Mouse (Mus musculus) left cerebral cortex, adult 18-20 months (tissue): ENCODE data around the gene Cpvl. TPM values are rescaled to one million over a fixed set of nuclear protein-coding genes. Genes with fewer than 3 reads are reported as not detected.

ENCODE experiments used
- DNase-seq, 2 experiments: peaks; one replicate each; pipeline ENCODE4 v3.0.0; 2021 to 2022; ENCODE audit warnings: low spot score in 2 of 2, mixed read lengths in 1 of 2
- total RNA-seq, 2 experiments: library from RNA; stranded (reverse); gene quantifications; 2 replicates each; pipeline ENCODE4 v1.2.3; 2021

Cpvl gene
- total RNA-seq, 2 experiments from 2014 or later, result not detected

GRCm38 (mm10) chr6:53937143-53938134 is 41.0 kb downstream of the Cpvl start:
- no peak for DNase-seq

DNA sequence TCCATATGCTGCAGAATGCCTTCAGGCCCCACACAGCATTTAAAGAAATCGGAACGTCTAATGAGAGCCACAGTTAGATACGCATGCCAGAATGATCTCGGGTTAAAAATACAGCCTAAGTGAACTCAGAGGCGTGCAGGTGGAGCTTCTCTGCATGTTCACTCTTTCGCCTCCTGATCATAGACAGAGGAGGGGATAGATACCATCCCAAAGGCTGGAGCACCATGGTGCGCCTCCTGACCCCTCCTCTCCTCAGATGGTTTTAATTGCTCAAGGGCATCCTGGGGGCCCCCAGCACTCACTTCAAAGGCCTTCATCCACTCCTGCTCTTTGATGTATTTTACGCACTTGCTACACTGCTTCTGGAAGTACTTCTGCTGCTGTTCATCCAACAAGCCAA is 46.9 kb downstream of the Cpvl start:
- DNase-seq, result no peak

DNA sequence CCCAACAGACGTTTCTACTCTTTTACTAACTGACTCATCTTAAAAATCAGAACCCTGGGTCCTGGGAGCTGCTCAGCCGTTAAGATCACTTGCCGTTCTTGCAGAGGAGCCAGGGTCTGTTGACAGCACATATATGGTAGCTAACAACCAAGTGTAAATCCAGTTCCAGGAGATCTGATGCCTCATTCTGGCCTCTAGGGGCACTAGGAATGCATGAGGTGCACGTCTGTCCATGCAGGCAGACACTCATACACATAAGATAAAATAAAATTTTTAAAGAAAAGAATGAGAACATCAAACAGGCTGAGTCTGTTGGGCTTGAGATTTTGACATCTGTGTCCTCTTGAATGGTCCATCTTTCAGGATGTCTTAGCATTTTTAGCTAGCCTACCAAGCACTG is 48.6 kb downstream of the Cpvl start:
- DNase-seq, result no peak

GRCm38 (mm10) chr6:53926197-53926596 is 52.3 kb downstream of the Cpvl start:
- no peak for DNase-seq

GRCm38 (mm10) chr6:53925192-53925591 is 53.3 kb downstream of the Cpvl start:
- DNase-seq, result no peak

DNA sequence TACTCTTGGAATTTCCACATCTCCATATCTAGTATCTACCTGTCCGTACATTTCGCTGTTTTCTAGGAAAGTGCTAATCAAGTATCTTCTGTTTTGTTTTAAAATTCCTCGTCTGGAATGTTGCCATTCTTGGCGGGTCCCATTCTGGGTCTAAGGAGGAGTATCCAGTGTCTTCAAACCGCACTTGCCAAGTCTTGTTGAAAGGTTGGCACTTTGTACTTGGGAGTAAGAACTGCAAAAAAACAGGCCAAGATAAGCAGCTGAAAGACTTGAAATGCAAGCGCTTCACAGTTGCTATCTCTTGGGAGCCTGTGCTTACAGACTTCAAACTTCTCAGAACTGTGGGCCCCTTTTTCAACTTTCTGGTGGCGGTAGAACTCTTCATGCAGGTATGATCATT is 58.4 kb downstream of the Cpvl start:
- no peak for DNase-seq

DNA sequence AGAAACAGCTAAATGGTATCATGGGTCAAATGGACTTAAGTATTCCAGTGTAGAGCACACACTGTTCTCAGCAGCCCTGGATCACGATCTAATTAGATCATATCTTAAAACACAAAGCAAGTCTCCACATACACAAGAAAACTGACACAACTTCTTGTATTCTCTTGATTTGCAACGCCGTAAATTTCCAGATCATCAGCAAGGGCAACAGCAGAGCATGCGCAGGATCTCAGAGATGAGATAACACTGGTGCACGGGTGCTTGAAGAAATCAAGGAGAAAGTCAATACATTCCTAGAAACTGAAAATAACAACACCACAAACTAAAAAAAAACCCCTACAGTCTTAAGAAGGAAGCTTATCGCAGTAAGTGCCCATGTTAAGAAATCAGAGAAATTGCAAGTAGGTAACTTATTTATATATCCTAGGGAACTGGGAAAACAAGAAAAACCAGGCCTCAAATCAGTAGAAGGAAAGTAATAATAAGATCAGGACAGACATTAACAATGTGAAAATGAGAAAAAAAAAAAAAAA is 61.4 kb downstream of the Cpvl start:
- no peak for DNase-seq

GRCm38 (mm10) chr6:53915347-53915746 is 63.1 kb downstream of the Cpvl start:
- no peak for DNase-seq

GRCm38 (mm10) chr6:53913151-53913550 is 65.3 kb downstream of the Cpvl start:
- DNase-seq, result no peak

DNA sequence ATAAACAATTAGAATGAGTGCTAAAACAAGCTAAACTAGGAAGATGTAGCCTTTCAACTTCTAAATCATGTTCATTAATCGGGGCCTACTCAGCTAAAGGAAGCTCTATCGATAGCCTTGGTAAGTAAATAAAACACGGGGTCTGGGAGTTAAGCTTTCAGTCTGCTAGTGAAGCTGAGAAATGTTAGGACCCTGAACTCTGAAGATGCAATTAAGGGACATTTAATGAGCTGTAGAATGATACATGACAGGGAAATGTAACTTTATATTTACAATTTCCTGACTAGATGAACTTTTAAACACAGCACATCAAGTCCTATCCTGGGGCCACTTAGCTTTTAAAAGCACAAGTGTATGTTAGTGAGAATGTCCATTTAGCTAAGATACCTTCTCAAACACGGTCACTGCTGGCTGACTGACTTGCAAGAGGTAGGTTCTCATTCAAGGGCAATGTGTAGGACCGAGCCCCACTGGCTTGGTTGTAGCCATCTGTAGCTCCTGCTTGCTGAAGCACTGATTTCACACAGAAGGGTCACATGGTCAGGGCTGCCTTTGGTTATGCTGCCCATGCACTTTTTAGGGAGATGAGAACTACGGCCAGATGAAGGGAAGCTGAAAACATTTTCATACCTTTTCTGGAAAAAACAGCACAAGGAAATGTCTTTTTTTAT is 66.2 kb downstream of the Cpvl start:
- DNase-seq, result no peak

GRCm38 (mm10) chr6:53909986-53910385 is 68.5 kb downstream of the Cpvl start:
- DNase-seq, result no peak

DNA sequence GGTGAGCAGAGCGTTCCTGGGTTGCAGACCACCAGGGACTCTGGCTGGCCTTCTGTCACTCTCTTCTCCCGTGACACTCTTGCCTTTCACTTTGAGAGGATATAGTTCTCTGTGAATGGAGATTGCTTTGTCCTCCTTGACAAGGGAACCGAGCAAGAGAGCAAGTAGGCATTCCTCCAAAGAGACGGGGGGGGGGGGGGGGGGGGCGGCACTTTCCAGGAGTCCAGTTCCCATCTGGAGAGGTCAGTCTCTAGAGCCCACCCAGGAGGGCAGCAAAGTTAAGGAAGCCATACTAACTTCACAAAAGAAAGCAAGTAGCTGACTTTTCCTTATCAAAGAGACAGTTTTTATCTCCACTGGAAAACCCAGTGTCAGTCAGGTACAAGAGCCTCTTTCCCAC is 69.0 kb downstream of the Cpvl start:
- DNase-seq, result no peak

DNA sequence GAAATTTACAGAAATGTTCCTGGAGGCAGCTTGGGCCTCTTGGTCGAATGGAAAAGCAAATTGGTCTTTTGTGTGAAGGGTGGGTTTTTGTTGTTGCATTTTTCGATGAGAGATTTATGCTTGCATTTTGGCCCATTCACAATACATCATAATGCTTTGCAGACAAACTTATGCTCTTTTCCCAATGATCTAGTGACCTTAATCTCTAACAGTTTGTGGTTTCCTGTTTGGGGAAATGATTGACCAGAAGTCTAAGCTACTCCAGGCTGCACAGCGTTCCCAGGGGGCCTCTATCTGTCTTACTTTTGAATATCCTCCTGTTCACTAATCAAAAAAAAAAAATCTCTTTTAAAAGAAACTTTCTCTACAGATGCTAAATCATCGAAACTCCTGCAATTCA is 71.6 kb downstream of the Cpvl start:
- DNase-seq, result no peak

GRCm38 (mm10) chr6:53906051-53906462 is 72.4 kb downstream of the Cpvl start:
- no peak for DNase-seq

- no peak for DNase-seq
Measured at GRCm38 (mm10) chr6:53905576-53905975, 72.9 kb downstream of the Cpvl start.

DNA sequence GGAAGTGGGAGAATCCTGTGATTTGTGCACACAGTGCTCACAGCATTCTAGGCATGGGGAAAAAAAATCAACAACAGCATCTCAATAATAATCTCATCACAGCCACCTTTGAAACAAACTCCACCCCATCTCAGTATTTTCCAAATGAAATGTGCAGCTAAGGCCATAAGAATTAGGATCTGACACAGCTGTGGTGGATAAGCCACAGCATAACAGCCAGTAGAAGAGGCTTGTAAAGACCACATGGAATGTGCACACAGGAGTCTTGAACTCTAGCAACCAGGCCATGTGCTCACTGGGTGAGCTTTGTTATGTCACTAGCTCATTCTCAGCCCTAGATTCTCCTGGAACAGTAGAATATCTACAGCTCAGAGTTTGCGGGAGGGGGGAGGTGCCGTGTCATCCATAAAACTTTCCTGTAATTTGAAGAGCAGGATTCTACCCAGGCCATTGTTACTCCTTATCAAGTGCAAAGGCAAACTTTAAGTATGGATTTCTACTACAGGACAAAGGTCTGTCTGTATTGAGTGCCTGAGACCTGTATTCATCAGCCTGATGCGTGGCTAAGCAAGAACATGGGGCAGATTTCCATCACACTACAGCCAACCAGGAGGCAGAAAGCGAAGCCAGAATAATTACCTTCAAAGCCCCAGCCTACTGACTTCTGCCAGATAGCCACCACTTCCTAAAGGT is 73.6 kb downstream of the Cpvl start:
- DNase-seq, result no peak

- no peak for DNase-seq
Measured at GRCm38 (mm10) chr6:53904186-53904585, 74.3 kb downstream of the Cpvl start.

- DNase-seq, result no peak
Measured at GRCm38 (mm10) chr6:53901741-53902140, 76.7 kb downstream of the Cpvl start.

DNA sequence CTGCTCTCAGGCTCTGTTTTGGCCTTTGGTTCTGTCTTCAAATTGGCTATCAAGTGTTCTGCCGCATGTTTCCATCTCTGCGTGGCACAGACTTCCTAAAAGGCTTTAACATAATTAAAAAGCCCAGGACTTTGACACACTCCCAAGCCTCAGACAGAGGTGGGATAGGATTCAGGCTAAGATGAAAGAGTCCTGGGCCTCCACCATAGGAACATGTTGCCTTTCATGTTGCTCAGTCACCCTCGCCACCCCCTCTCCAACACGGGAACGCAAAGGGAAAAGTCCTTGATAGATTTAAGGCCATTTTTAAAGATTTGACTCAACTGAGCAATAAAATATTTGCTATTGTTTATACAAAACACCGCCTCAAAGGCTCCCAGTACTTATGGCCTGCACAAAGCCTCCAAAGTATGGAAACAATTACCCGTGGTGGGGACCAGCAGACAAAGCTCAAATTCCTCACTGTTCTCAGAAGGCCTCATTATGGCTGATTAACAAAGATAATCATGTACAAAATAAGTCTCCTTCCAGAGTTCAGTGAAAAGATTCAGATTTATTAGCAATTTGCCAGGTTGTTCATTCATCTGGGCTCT is 80.5 kb downstream of the Cpvl start:
- no peak for DNase-seq

GRCm38 (mm10) chr6:53897126-53897525 is 81.3 kb downstream of the Cpvl start:
- DNase-seq, result peak in 1 of 2 experiments; percentile 34

DNA sequence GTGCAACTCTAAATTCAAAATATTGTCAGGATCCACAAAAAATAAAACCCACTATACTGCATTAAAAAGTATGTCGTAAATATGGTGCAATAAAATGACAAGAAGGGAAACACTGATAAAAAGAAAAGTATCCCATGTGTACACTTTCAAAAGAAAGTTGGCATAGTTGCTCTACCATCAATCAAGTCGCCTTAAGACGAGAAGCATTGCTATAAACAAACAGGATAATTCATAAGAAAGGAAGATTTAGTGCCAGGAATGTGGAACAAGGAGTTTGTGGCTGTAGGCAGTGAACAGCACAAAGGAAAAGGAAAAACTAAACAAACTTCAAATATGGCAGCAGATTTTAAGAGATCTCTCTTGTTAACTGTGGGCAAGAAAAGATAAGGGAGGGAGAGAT is 84.7 kb downstream of the Cpvl start:
- DNase-seq, result no peak
